In genomic region chr17:15205799-15206198, GRCm38 (mm10) we compare ENCODE assay signal across 9 mouse cellular contexts.
"Had no signal": no experiment of that assay in that cellular context is flagged by ENCODE, and none has a peak within 500 bp of the region (broad histone marks: within the 10 kb centered on the region; RNA-seq: fewer than 3 reads in every experiment).

No protein-coding gene starts in this region.

- H3K9me3 ChIP-seq: limb, embryonic 10.5 days; midbrain, embryonic 15.5 days; neural tube, embryonic 12.5 days had no signal

- H3K36me3 ChIP-seq: limb, embryonic 10.5 days; midbrain, embryonic 15.5 days; neural tube, embryonic 12.5 days had no signal

- H3K4me2 ChIP-seq: midbrain, embryonic 15.5 days; neural tube, embryonic 12.5 days had no signal

- H3K27ac ChIP-seq: limb, embryonic 10.5 days; midbrain, embryonic 15.5 days; neural tube, embryonic 12.5 days; stomach, postnatal 0 days had no signal

- ATAC-seq: midbrain, embryonic 15.5 days had no signal

- H3K4me3 ChIP-seq: limb, embryonic 10.5 days; midbrain, embryonic 15.5 days; neural tube, embryonic 12.5 days had no signal

- H3K9ac ChIP-seq: midbrain, embryonic 15.5 days; neural tube, embryonic 12.5 days had no signal

- DNase-seq: kidney, adult 18-20 months; kidney, postnatal 14 days; lung, adult 18-20 months; lung, postnatal 36 days; thymus, postnatal 25 days had no signal

- H3K27me3 ChIP-seq: midbrain, embryonic 15.5 days; neural tube, embryonic 12.5 days had no signal
